Mouse (Mus musculus) G1E (cell line): ENCODE data around the gene Stx4a.

Experiments used
- CTCF ChIP-seq: IDR thresholded peaks from 2 replicates; pipeline ENCODE4 v1.5.1; 2012; ENCODE audit warnings: low read depth, low read length, inconsistent platforms, mixed read lengths
- GATA1 ChIP-seq: IDR thresholded peaks from 2 replicates; pipeline ENCODE4 v1.6.1; 2012; ENCODE audit warnings: borderline replicate concordance, low read length, inconsistent platforms, mixed read lengths
- GATA2 ChIP-seq: IDR thresholded peaks from 2 replicates; pipeline ENCODE4 v1.6.1; 2012; ENCODE audit warnings: low read depth, low read length, inconsistent platforms, borderline replicate concordance
- POLR2AphosphoS5 ChIP-seq: IDR thresholded peaks from 2 replicates; pipeline ENCODE4 v1.6.1; 2012; ENCODE audit warnings: low read depth, low read length, inconsistent platforms; ENCODE audit not compliant: insufficient replicate concordance
- TAL1 ChIP-seq: conservative IDR thresholded peaks from 2 replicates; pipeline ENCODE4 v1.6.1; 2012; ENCODE audit warnings: low read depth, low read length, inconsistent platforms, mixed read lengths

DNA sequence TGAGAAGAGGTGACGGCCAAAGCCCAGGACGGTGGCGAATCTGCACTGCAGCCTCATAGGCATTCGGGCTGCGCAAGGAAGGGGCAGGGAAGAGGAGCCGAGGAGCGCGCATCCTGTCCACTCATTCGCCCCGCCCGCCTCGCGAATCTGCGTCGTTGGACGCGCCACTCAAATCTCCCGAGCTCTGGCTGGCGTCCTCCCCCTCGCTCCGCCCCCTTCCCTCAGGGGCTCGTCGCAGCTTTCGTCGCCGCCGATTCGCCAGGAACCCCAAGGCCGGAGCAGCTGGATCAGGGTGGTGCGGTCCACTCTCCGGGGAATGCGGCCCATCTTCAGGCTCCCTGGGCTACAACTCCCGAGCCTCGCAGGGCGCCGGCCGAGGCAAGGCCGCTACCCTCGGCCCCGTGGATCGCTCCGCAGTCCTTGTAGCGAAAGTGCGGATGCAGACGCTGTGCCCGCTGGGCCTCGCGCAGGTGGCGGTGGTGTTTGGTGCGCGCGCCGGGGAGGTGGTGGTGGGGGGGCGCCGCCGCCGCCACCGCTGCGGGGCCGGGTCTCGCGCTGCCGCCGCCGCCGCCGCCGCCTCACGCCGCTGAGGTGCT is 47.1 kb upstream of the Stx4a start:
- TF ChIP-seq POLR2AphosphoS5 = no peak
- TF ChIP-seq CTCF = no peak
- TF ChIP-seq GATA1 = no peak
- TF ChIP-seq TAL1 = no peak
- no peak for TF ChIP-seq GATA2
